12 mouse cellular contexts compared by ENCODE assay signal in genomic region chr2:49621234-49621633, GRCm38 (mm10). TPM values are rescaled to one million over a fixed set of nuclear protein-coding genes. Genes with fewer than 3 reads are reported as not detected.
DNase-seq lines count a peak whose midpoint lies in the region; ATAC-seq and TF ChIP-seq lines count a peak whose summit lies in the region.
"Had no signal": no experiment of that assay in that cellular context is flagged by ENCODE, and none has a peak within 500 bp of the region (broad histone marks: within the 10 kb centered on the region; RNA-seq: fewer than 3 reads in every experiment).

No protein-coding gene starts in this region.

- H3K4me3 ChIP-seq in embryonic facial prominence, embryonic 13.5 days = peak overlapping the region; percentile 92
- peak overlapping the region; percentile 79 for H3K4me3 ChIP-seq in hindbrain, embryonic 13.5 days
- peak overlapping the region; percentile 98 for H3K4me3 ChIP-seq in midbrain, embryonic 14.5 days (replicated peaks; ENCODE audit: low read depth, low read length)
- H3K4me3 ChIP-seq: myocyte had no signal

- H3K36me3 ChIP-seq in embryonic facial prominence, embryonic 13.5 days = peaks cover 4% of the 10 kb centered on the region; the same call in 1 of the 2 replicates
- peaks cover 18% of the 10 kb centered on the region for H3K36me3 ChIP-seq in hindbrain, embryonic 13.5 days
- peaks cover 6% of the 10 kb centered on the region; the same call in 1 of the 2 replicates for H3K36me3 ChIP-seq in midbrain, embryonic 14.5 days (ENCODE audit: control insufficient read depth, insufficient read depth, low read length)

- H3K9ac ChIP-seq in embryonic facial prominence, embryonic 13.5 days = no peak overlapping the region
- peak overlapping the region; percentile 94 for H3K9ac ChIP-seq in hindbrain, embryonic 13.5 days
- H3K9ac ChIP-seq in midbrain, embryonic 14.5 days (replicated peaks; ENCODE audit: low read length) = peak overlapping the region; percentile 94

- no peak for ATAC-seq in embryonic facial prominence, embryonic 13.5 days (ENCODE audit: insufficient number of reproducible peaks, insufficient read depth, low FRiP score, low TSS enrichment, low read depth)
- ATAC-seq in hindbrain, embryonic 13.5 days (ENCODE audit: low FRiP score) = no peak
- ATAC-seq in midbrain, embryonic 14.5 days (ENCODE audit: low FRiP score, low TSS enrichment) = no peak

- peaks cover 5% of the 10 kb centered on the region; the same call in 1 of the 2 replicates for H3K27me3 ChIP-seq in embryonic facial prominence, embryonic 13.5 days
- no peaks in the 10 kb centered on the region for H3K27me3 ChIP-seq in hindbrain, embryonic 13.5 days
- no peaks in the 10 kb centered on the region for H3K27me3 ChIP-seq in midbrain, embryonic 14.5 days (ENCODE audit: control insufficient read depth, insufficient read depth, low read length)

- 53% methylated on average over 1 of the region's 1 CpGs for WGBS in embryonic facial prominence, embryonic 13.5 days
- WGBS in hindbrain, embryonic 13.5 days = 39% methylated on average over 1 of the region's 1 CpGs
- 43% methylated on average over 1 of the region's 1 CpGs for WGBS in midbrain, embryonic 14.5 days

- no peak for TF ChIP-seq CTCF in brain, embryonic 14.5 days (IDR thresholded peaks at IDR 0.05; ENCODE audit: borderline replicate concordance, extremely low read depth, insufficient read depth, insufficient read length)

- no peak for TF ChIP-seq POLR2A in brain, embryonic 14.5 days (IDR thresholded peaks at IDR 0.05; ENCODE audit: borderline replicate concordance, extremely low read depth, insufficient read depth, insufficient read length, poor library complexity, severe bottlenecking)

- no peaks in the 10 kb centered on the region for H3K9me3 ChIP-seq in embryonic facial prominence, embryonic 13.5 days
- H3K9me3 ChIP-seq in hindbrain, embryonic 13.5 days = no peaks in the 10 kb centered on the region
- no peaks in the 10 kb centered on the region for H3K9me3 ChIP-seq in midbrain, embryonic 14.5 days (ENCODE audit: control insufficient read depth, low read length)

- no peak overlapping the region for H3K27ac ChIP-seq in embryonic facial prominence, embryonic 13.5 days
- peak overlapping the region; percentile 95 for H3K27ac ChIP-seq in hindbrain, embryonic 13.5 days
- peak overlapping the region; percentile 93 for H3K27ac ChIP-seq in midbrain, embryonic 14.5 days (replicated peaks; ENCODE audit: low read depth, low read length)

- peak overlapping the region; percentile 92 for H3K4me2 ChIP-seq in embryonic facial prominence, embryonic 13.5 days
- peak overlapping the region; percentile 74 for H3K4me2 ChIP-seq in hindbrain, embryonic 13.5 days
- H3K4me2 ChIP-seq in midbrain, embryonic 14.5 days (ENCODE audit: low read length) = peak overlapping the region; percentile 56

- peak; percentile 60 for DNase-seq in brain, embryonic 14.5 days (ENCODE audit: low read depth)
- DNase-seq in midbrain, embryonic 14.5 days = no peak
- DNase-seq in cerebellum, adult 8-10 months = no peak
- no peak for DNase-seq in ovary, postnatal 36 days (ENCODE audit: low spot score)
- no peak for DNase-seq in spleen, adult 18-20 months
- DNase-seq: gastrocnemius, postnatal 36 days; kidney, postnatal 10 days; liver; lung, postnatal 10 days had no signal

- H3K4me1 ChIP-seq in embryonic facial prominence, embryonic 13.5 days = peaks cover 23% of the 10 kb centered on the region
- H3K4me1 ChIP-seq in hindbrain, embryonic 13.5 days (replicated peaks) = peaks cover 36% of the 10 kb centered on the region
- H3K4me1 ChIP-seq in midbrain, embryonic 14.5 days (ENCODE audit: control insufficient read depth, insufficient read depth, low read length) = peaks cover 18% of the 10 kb centered on the region; the same call in 1 of the 2 replicates

RNA-seq across cellular contexts. Expression of gene Kif5c, which starts 2.1 kb away (rescaled TPM):
- 123 and 253 TPM in 2 replicates for polyA plus RNA-seq in brain, embryonic 14.5 days (2012; rRNA removed)
- 9.0 and 10.1 TPM in 2 replicates for polyA plus RNA-seq in embryonic facial prominence, embryonic 13.5 days (2015; fragmentation: Nextera tagmentation; extraction: Ambion mirVana)
- polyA plus RNA-seq in hindbrain, embryonic 13.5 days (2015; fragmentation: Nextera tagmentation; extraction: Ambion mirVana) = 178 and 186 TPM in 2 replicates
- polyA plus RNA-seq in midbrain, embryonic 14.5 days (2014; fragmentation: Nextera tagmentation; extraction: Ambion mirVana) = 221 and 251 TPM in 2 replicates

Comparison
In these comparisons a context has a peak if more than half of its experiments do, and no peak if none do; other contexts are left out.
1. RNA of gene Kif5c, which starts 2.1 kb away (polyA plus RNA-seq): 123 to 253 TPM in brain, embryonic 14.5 days, 221 to 251 TPM in midbrain, embryonic 14.5 days and 178 to 186 TPM in hindbrain, embryonic 13.5 days; 9.0 to 10.1 TPM in embryonic facial prominence, embryonic 13.5 days; every median in the first group is over 10 times any median in the second.
2. Peak in every context shown above with its lines, with median percentiles within 50 percentile points of each other: H3K4me2 ChIP-seq and H3K4me3 ChIP-seq.